Mouse (Mus musculus) cerebellum, adult 2 months (tissue): ENCODE measurements around the gene C1s1.

Experiments
- CTCF ChIP-seq: fragments of 200-500 bp; IDR thresholded peaks from 2 replicates; pipeline ENCODE4 v1.5.1; 2011; ENCODE audit warnings: low read depth, mild to moderate bottlenecking, control low read depth, low read length, moderate library complexity, borderline replicate concordance; ENCODE audit not compliant: insufficient read depth
- POLR2A ChIP-seq: fragments of 200-500 bp; IDR thresholded peaks from 2 replicates; pipeline ENCODE4 v1.6.1; 2011; ENCODE audit warnings: low read length, control low read depth, borderline replicate concordance; ENCODE audit not compliant: insufficient read depth

DNA sequence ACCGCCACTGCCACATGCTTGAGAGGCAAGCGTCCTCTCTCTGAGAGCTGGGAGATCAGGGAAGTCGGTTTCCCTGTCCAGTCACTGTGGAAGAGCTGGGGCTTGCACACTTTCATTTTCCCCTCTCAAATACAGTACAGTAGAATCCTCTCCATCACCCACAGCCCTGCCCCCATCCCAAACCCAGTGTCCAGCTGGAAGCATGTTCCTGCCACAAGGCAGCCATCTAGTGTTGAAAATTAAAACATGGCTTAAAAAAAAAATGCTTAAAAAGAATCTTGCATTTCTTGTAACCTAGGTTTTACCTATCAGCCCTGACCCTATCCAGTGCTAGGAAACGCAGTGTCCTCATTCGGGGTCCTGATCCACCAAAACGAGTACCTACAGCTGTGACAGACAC lies 2.3 kb upstream of the C1s1 start:
- TF ChIP-seq CTCF (peak; percentile 13; the same call in 1 of the 2 replicates), POLR2A (no peak)
